Mouse (Mus musculus) megakaryocyte progenitor cell, adult 5-6 weeks (primary cell): Measurements from ENCODE around the gene Gkn1. TPM values are rescaled to one million over a fixed set of nuclear protein-coding genes. Genes with fewer than 3 reads are reported as not detected.

Source experiments
- ATAC-seq: replicated peaks from 2 replicates; pipeline ENCODE4 v1.8.0; 2016; ENCODE audit warnings: mild to moderate bottlenecking, moderate TSS enrichment, inconsistent platforms; ENCODE audit not compliant: poor library complexity
- total RNA-seq, 2 experiments: library from RNA; stranded (forward) in 1 of 2; stranded (reverse) in 1 of 2; fragments of 157-497, 149-512 nt in 1 of 2; fragments of 200-1000 nt in 1 of 2; gene quantifications; 2 replicates each; pipeline versions ENCODE4 v1.2.3 to v1.2.4; 2015 to 2017

The Gkn1 gene
- total RNA-seq, 2 experiments from 2014 or later, result not detected

DNA sequence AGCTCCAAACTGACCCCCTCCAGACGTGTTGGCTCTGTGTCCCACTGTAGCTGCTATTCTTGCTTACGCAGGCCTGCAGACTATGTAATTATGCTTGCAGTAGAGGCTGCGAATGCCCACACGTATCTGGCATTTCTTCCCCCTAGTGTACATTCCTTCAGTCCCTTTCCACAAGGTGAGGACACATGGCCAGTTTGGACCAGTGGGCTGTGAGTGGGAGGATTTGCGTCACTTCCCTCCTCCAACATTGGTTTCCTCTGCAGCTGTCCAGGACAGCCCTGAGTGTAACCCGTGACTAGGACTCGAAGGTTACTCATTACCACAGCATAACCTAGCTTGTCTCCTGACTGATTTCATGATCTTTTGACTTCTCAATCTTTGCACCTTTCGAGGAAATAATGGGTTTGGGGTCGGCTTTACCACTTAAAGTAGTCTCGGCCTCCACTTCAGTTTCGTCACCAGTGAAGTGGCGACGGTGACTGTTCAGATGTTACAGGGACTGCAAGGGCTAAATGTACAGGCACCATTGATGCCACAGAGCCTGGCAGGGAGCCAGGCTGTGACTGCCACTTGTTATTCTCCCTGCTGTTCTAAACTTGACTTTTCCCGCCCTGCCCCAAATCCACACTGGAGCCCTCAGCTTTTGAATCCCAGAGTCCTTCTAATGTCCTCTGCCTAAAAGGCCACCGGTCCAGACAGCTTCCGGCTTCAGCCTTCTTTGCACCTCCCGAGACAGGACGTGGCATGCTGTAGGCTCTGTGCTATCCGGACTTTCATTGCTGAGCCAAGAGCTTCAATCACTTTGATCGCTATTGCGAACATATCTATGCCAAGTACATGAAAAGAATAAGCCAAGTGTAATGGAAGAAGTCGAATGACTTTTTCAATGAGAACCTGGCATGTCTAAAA, 22.2 kb downstream of the Gkn1 start:
- ATAC-seq, result peak; percentile 76

DNA sequence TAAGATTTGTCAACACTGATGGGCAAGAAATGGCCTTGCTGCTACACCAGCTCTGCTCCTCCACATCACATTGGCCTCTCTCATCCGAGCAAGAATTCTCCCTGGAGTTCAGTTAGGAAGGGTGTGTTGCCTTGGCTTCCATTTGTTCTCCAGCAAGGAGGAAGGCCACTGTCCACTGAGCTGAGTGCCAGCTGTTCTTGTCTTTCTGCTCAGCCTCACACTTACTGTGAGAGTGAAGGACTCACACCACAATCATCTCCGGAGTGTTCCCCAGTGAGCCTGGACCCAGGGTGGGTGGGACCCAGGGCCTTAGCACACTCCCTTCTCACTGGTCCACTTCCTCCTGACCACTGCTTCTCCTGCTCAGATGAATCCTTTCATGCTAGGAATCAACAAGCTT, 23.8 kb downstream of the Gkn1 start:
- ATAC-seq, result no peak

DNA sequence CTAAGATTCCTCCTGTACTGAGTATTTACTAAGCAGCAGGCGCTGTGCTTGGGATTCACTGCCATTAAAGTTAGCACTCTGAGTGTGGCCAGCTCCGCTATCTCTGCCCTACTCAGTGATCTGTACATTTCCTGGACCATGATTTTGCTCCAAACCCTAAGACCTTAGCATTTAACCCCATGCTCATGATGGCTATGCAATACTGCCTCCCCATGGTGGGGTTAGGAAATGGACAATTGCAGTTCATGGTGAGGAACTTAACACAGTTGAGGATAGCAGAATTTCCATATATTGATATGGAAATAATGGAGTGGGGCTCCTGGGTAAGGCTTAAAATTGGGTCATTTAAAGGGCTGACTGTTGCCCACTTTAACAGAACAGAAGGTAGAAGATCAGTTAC, 27.4 kb downstream of the Gkn1 start:
- peak; percentile 65; the same call in 1 of the 2 replicates for ATAC-seq

DNA sequence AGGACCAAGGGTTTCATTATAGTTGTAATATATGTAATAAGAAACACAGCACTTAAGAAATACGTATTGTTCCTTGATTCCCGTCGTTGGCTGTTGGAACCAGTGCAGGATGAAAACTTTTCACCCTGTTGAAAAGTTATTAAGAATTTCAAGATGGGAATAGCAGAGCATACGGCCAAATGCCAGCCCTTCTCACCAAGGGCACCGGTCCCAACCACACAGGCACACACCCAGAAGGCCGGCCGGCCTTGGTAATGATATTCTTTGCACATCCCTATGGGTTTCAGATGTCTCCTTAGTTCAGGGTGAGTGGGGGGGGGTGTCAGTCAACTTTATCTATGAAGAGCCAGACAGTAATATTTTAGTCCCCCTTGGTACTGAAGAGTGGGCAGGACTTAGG, 32.1 kb downstream of the Gkn1 start:
- ATAC-seq, result no peak

DNA sequence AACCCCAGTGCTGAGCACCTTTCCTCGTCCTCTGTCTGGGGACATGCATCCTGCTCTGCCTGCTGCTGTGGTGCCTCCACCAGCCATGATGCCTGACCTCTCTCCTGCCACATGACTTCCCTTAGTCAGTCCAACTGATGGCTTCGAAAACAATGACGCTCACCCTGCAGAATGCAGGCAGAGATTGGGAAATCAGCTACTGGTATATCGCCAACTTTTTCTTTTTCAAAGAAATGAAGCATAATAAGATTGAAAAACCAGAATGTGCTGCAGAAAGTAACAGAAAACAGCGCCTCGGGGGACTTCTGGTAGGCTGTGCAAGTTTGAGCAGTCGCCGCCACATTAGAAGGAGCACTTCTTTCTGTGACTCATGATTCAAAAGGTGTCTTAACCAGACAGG, 33.8 kb downstream of the Gkn1 start:
- no peak for ATAC-seq

DNA sequence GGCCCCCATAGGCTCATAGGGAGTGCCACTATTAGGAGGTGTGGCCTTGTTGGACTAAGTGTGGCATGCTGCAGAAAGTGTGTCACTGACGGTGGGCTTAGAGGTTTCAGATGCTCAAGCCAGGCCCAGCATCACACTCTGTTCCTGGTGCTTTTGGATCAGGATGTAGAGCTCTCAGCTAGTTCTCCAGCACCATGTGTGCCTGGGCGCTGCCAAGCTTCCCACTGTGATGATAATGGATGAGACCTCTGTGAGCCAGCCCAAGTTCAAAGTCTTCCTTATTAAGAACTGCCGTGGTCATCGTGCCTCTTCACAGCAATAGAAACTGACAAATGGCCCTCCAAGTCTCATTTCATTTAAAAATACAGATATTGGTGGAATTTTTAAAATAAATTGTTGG, 38.0 kb downstream of the Gkn1 start:
- ATAC-seq, result no peak

DNA sequence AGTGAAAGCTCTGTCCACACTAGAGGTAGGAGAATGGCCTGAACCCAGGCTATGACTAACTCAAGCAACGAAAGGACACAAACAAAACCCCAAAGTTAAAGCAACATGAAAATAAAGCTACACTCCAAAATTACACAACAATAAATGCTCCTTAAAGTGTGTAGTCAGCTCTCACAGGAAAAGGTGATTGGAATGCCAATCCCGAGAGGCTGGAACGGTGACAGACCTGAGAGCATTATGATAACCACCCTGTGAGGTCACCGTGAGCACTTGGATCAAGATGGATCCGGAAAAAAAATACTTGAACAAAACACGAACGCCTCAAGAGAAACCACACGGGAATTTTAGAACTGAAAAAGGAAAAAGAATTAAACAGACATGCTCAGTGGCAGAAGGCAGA, 46.3 kb downstream of the Gkn1 start:
- ATAC-seq, result no peak

DNA sequence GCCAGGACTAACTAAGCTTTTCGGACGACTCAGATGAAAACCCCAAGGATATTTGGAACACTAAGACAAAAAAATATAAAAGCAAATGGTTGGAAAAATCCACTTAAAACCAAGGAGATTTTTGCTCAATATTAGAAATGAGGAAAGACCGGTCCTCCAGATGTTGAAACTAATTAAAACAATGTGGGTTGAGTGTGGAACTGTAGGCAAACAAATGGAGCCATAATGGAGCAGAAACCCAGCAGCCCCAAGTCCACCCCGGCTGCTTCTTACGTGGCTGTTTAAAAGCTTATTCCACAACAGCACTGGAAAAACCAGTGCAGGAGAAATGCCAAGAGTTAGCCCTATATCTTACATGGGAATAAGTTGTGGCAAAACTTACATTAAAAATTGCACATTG, 48.0 kb downstream of the Gkn1 start:
- ATAC-seq, result no peak

DNA sequence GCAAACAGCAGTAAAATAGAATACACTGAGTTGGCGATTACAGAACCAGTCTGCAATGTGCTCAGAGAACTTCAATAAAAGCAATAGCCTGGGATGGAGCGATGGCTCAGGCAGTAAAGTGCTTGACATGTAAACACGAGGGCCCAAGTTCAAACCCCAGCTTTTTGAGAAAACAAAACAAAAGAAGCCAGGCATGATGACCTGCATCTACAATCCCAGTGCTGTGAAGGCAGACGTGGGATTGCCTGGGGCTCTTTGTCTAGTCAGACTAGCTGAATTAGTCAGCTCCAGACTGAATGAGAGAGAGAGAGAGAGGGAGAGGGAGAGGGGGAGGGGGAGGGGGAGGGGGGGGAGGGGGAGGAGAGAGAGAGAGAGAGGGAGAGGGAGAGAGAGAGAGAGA, 48.8 kb downstream of the Gkn1 start:
- ATAC-seq, result no peak

Other genes starting within 250 kb of the Gkn1 start
- gene D6Ertd527e, start 246.2 kb downstream of the Gkn1 start, total RNA-seq (2015), result 0.85 TPM in 1 of 2 replicates, not detected in the other
- 0.14 TPM in 1 of 2 replicates, not detected in the other for gene D6Ertd527e, start 246.2 kb downstream of the Gkn1 start, total RNA-seq (2017)
- gene Antxr1, start 15.1 kb downstream of the Gkn1 start, total RNA-seq (2015), result 1.2 and 1.5 TPM in 2 replicates
- 0.07 and 0.08 TPM in 2 replicates for gene Antxr1, start 15.1 kb downstream of the Gkn1 start, total RNA-seq (2017)
- not detected in 2 replicates for gene Gkn2, start 22.4 kb upstream of the Gkn1 start, total RNA-seq (2015)
- not detected in 2 replicates for gene Gkn2, start 22.4 kb upstream of the Gkn1 start, total RNA-seq (2017)
- gene Gkn3, start 38.0 kb upstream of the Gkn1 start, total RNA-seq (2015), result not detected in 2 replicates
- not detected in 2 replicates for gene Gkn3, start 38.0 kb upstream of the Gkn1 start, total RNA-seq (2017)
- gene Bmp10, start 78.1 kb upstream of the Gkn1 start, total RNA-seq (2015), result not detected in 2 replicates
- gene Bmp10, start 78.1 kb upstream of the Gkn1 start, total RNA-seq (2017), result not detected in 2 replicates
- gene Arhgap25, start 182.3 kb upstream of the Gkn1 start, total RNA-seq (2015), result 7.0 and 11.0 TPM in 2 replicates
- gene Arhgap25, start 182.3 kb upstream of the Gkn1 start, total RNA-seq (2017), result 23.0 and 30.6 TPM in 2 replicates
- 0.34 and 0.37 TPM in 2 replicates for gene Prokr1, start 239.8 kb upstream of the Gkn1 start, total RNA-seq (2015)
- 0.17 and 0.24 TPM in 2 replicates for gene Prokr1, start 239.8 kb upstream of the Gkn1 start, total RNA-seq (2017)